Mouse (Mus musculus) CH12.LX (cell line): ENCODE measurements around the gene Gramd1a.

Experiments used
- BHLHE40 ChIP-seq: IDR thresholded peaks from 2 replicates; pipeline ENCODE4 v1.6.1; 2011; ENCODE audit warnings: mild to moderate bottlenecking, low read depth, low read length, improper control_type of control experiment
- CTCF ChIP-seq, 2 experiments: IDR thresholded peaks in 1 of 2; conservative IDR thresholded peaks in 1 of 2; 2 replicates each; pipeline ENCODE4 v1.5.1; 2011 to 2012; ENCODE audit warnings: low read depth in 2 of 2, low read length in 2 of 2, improper control_type of control experiment in 1 of 2, inconsistent platforms in 1 of 2, mild to moderate bottlenecking in 1 of 2, moderate library complexity in 1 of 2
- E2F4 ChIP-seq: IDR thresholded peaks from 2 replicates; pipeline ENCODE4 v1.6.1; 2011; ENCODE audit warnings: low read depth, low read length, improper control_type of control experiment; ENCODE audit not compliant: insufficient replicate concordance
- EP300 ChIP-seq: IDR thresholded peaks from 2 replicates; pipeline ENCODE4 v1.6.1; 2011; ENCODE audit warnings: low read length, improper control_type of control experiment
- JUN ChIP-seq: IDR thresholded peaks from 2 replicates; pipeline ENCODE4 v1.6.1; 2011; ENCODE audit warnings: low read depth, mild to moderate bottlenecking, low read length, improper control_type of control experiment, moderate library complexity; ENCODE audit not compliant: insufficient read depth
- JUND ChIP-seq: conservative IDR thresholded peaks from 2 replicates; pipeline ENCODE4 v1.6.1; 2011; ENCODE audit warnings: low read depth, low read length, improper control_type of control experiment
- MAX ChIP-seq: IDR thresholded peaks from 2 replicates; pipeline ENCODE4 v1.6.1; 2011; ENCODE audit warnings: low read length, improper control_type of control experiment
- NELFE ChIP-seq: IDR thresholded peaks from 2 replicates; pipeline ENCODE4 v1.6.1; 2011; ENCODE audit warnings: low read depth, low read length, improper control_type of control experiment
- NRF1 ChIP-seq: IDR thresholded peaks from 2 replicates; pipeline ENCODE4 v1.6.1; 2014; ENCODE audit warnings: low read depth, mild to moderate bottlenecking, inconsistent platforms, low read length, improper control_type of control experiment, moderate library complexity
- POLR2A ChIP-seq: IDR thresholded peaks from 2 replicates; pipeline ENCODE4 v1.6.1; 2011; ENCODE audit warnings: low read depth, mild to moderate bottlenecking, improper control_type of control experiment, low read length
- RCOR1 ChIP-seq: conservative IDR thresholded peaks from 2 replicates; pipeline ENCODE4 v1.6.1; 2012; ENCODE audit warnings: low read depth, mild to moderate bottlenecking, inconsistent platforms, low read length, improper control_type of control experiment
- SIN3A ChIP-seq: IDR thresholded peaks from 2 replicates; pipeline ENCODE4 v1.6.1; 2012; ENCODE audit warnings: low read length, improper control_type of control experiment, inconsistent platforms
- TCF12 ChIP-seq: IDR thresholded peaks from 2 replicates; pipeline ENCODE4 v1.6.1; 2014; ENCODE audit warnings: low read depth, mild to moderate bottlenecking, inconsistent platforms, low read length, improper control_type of control experiment

- no peak for TF ChIP-seq NELFE
- TF ChIP-seq CTCF (conservative IDR thresholded peaks at IDR 0.05 in 1 of 2, IDR thresholded peaks at IDR 0.05 in 1 of 2; ENCODE audit: low read depth in 2 of 2, low read length in 2 of 2), result no peak
- TF ChIP-seq JUN, result no peak
- TF ChIP-seq MAX, result no peak
- no peak for TF ChIP-seq SIN3A
- no peak for TF ChIP-seq JUND
- TF ChIP-seq BHLHE40, result no peak
- TF ChIP-seq EP300, result no peak
- TF ChIP-seq TCF12, result no peak
- no peak for TF ChIP-seq RCOR1
- no peak for TF ChIP-seq E2F4
- TF ChIP-seq POLR2A, result no peak
- no peak for TF ChIP-seq NRF1
Observed at GRCm38 (mm10) chr7:31112036-31112435, 43.7 kb downstream of the Gramd1a start.
